Mouse (Mus musculus) layer of hippocampus, adult 9-10 months (tissue): ENCODE data around the gene Arhgap31.

Source experiments
- DNase-seq: peaks from one replicate; pipeline ENCODE4 v3.0.0; 2022; ENCODE audit warnings: low spot score

The Arhgap31 gene

GRCm38 (mm10) chr16:38596651-38597050 is 116.4 kb downstream of the Arhgap31 start:
- no peak for DNase-seq

GRCm38 (mm10) chr16:38596099-38596498 is 117.0 kb downstream of the Arhgap31 start:
- DNase-seq, result no peak

- DNase-seq, result no peak
These were observed 118.6 kb downstream of the Arhgap31 start for GRCm38 (mm10) chr16:38594435-38594834.

GRCm38 (mm10) chr16:38592946-38593345 is 120.1 kb downstream of the Arhgap31 start:
- no peak for DNase-seq

GRCm38 (mm10) chr16:38592026-38592678 is 120.9 kb downstream of the Arhgap31 start:
- DNase-seq, result no peak

- DNase-seq, result no peak
These were observed 121.6 kb downstream of the Arhgap31 start for GRCm38 (mm10) chr16:38591506-38591905.

- no peak for DNase-seq
These were observed 125.5 kb downstream of the Arhgap31 start for GRCm38 (mm10) chr16:38587572-38587971.

GRCm38 (mm10) chr16:38587163-38587562 is 125.9 kb downstream of the Arhgap31 start:
- DNase-seq, result no peak

- DNase-seq, result no peak
These were observed 127.9 kb downstream of the Arhgap31 start for GRCm38 (mm10) chr16:38585186-38585585.

GRCm38 (mm10) chr16:38584761-38585160 is 128.3 kb downstream of the Arhgap31 start:
- no peak for DNase-seq

GRCm38 (mm10) chr16:38571481-38571880 is 141.6 kb downstream of the Arhgap31 start:
- DNase-seq, result no peak

GRCm38 (mm10) chr16:38568192-38568591 is 144.9 kb downstream of the Arhgap31 start:
- DNase-seq, result no peak

GRCm38 (mm10) chr16:38563516-38563915 is 149.6 kb downstream of the Arhgap31 start:
- DNase-seq, result no peak

- no peak for DNase-seq
These were observed 150.1 kb downstream of the Arhgap31 start for GRCm38 (mm10) chr16:38562968-38563327.

- peak; percentile 82 for DNase-seq
These were observed 150.7 kb downstream of the Arhgap31 start for GRCm38 (mm10) chr16:38562131-38562967.

GRCm38 (mm10) chr16:38558221-38558748 is 154.8 kb downstream of the Arhgap31 start, which contains the start of gene Tmem39a:
TSS of gene Tmem39a (plus strand) at chr16:38558698.
- no peak for DNase-seq

GRCm38 (mm10) chr16:38555988-38556387 is 157.1 kb downstream of the Arhgap31 start:
- no peak for DNase-seq

GRCm38 (mm10) chr16:38549479-38550396 is 163.3 kb downstream of the Arhgap31 start, which contains the start of gene Poglut1:
TSS of gene Poglut1 (minus strand) at chr16:38550258.
- peak; percentile 41 for DNase-seq
